ENCODE assay signal across 9 mouse cellular contexts in the genomic region with DNA sequence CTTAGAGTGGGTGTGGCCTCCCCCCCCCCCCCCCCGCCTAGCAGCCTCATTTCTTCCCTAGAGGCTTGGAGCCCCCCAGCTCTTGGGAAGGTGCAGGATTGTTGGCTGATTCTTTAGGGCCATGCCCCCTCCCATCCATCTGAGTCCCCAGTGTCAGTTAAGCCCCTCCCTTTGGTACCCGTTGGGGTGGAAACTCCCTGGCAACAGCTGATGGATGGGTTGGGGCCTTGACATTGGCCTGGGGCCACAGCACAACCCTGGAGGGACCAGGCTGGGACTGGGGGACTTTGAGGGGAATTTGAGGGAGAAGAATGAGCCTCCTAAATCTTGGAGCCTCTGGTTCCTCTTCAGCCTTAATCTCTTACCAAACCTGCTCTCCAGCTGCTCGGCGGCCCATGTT. TPM values are rescaled to one million over a fixed set of nuclear protein-coding genes. Genes with fewer than 3 reads are reported as not detected.
DNase-seq lines count a peak whose midpoint lies in the region; ATAC-seq and TF ChIP-seq lines count a peak whose summit lies in the region.
"Had no signal": no experiment of that assay in that cellular context is flagged by ENCODE, and none has a peak within 500 bp of the region (broad histone marks: within the 10 kb centered on the region; RNA-seq: fewer than 3 reads in every experiment).

No protein-coding gene starts in this region.

- peaks cover 99% of the 10 kb centered on the region for H3K4me1 ChIP-seq in heart, embryonic 15.5 days (replicated peaks)
- H3K4me1 ChIP-seq in embryonic facial prominence, embryonic 10.5 days: peaks cover 99% of the 10 kb centered on the region
- peaks cover 73% of the 10 kb centered on the region for H3K4me1 ChIP-seq in heart, postnatal 0 days (ENCODE audit: control insufficient read depth, insufficient read depth)
- peaks cover 82% of the 10 kb centered on the region for H3K4me1 ChIP-seq in midbrain, embryonic 13.5 days (replicated peaks)

- intact Hi-C loops in heart, postnatal 14 days (cut with DNase I): no loop called here

- H3K27me3 ChIP-seq in heart, embryonic 15.5 days: no peaks in the 10 kb centered on the region
- no peaks in the 10 kb centered on the region for H3K27me3 ChIP-seq in embryonic facial prominence, embryonic 10.5 days (replicated peaks; ENCODE audit: low read depth, poor library complexity, severe bottlenecking)
- no peaks in the 10 kb centered on the region for H3K27me3 ChIP-seq in heart, postnatal 0 days (ENCODE audit: control insufficient read depth, insufficient read depth, low read length)
- H3K27me3 ChIP-seq in midbrain, embryonic 13.5 days: no peaks in the 10 kb centered on the region

- no peak for ATAC-seq in heart, embryonic 15.5 days (replicated peaks; ENCODE audit: insufficient number of reproducible peaks, insufficient read depth, low FRiP score, low read depth)
- ATAC-seq in heart, postnatal 0 days (ENCODE audit: insufficient read depth, low read depth): no peak
- no peak for ATAC-seq in midbrain, embryonic 13.5 days

- peak overlapping the region; percentile 20; the same call in 1 of the 2 replicates for H3K4me2 ChIP-seq in heart, embryonic 15.5 days
- H3K4me2 ChIP-seq in heart, postnatal 0 days (ENCODE audit: low read depth, low read length): no peak overlapping the region
- no peak overlapping the region for H3K4me2 ChIP-seq in midbrain, embryonic 13.5 days (replicated peaks)

- H3K27ac ChIP-seq in heart, embryonic 15.5 days: peak overlapping the region; percentile 80
- peak overlapping the region; percentile 79 for H3K27ac ChIP-seq in embryonic facial prominence, embryonic 10.5 days (replicated peaks)
- peak overlapping the region; percentile 63 for H3K27ac ChIP-seq in heart, postnatal 0 days (ENCODE audit: low read depth)
- peak overlapping the region; percentile 64 for H3K27ac ChIP-seq in midbrain, embryonic 13.5 days

- no peak overlapping the region for H3K4me3 ChIP-seq in heart, embryonic 15.5 days
- H3K4me3 ChIP-seq in embryonic facial prominence, embryonic 10.5 days: peak overlapping the region; percentile 21
- no peak overlapping the region for H3K4me3 ChIP-seq in heart, postnatal 0 days (ENCODE audit: low read depth, low read length)
- no peak overlapping the region for H3K4me3 ChIP-seq in midbrain, embryonic 13.5 days (replicated peaks)

- no peak for TF ChIP-seq CTCF in heart, postnatal 0 days (IDR thresholded peaks at IDR 0.05; ENCODE audit: low read depth)

- H3K36me3 ChIP-seq in heart, embryonic 15.5 days: no peaks in the 10 kb centered on the region
- peaks cover 47% of the 10 kb centered on the region for H3K36me3 ChIP-seq in embryonic facial prominence, embryonic 10.5 days (replicated peaks)
- no peaks in the 10 kb centered on the region for H3K36me3 ChIP-seq in heart, postnatal 0 days (replicated peaks; ENCODE audit: control insufficient read depth, insufficient read depth, low read length)
- H3K36me3 ChIP-seq in midbrain, embryonic 13.5 days: peaks cover 7% of the 10 kb centered on the region; the same call in 1 of the 2 replicates

- TF ChIP-seq EP300 in heart, postnatal 0 days (IDR thresholded peaks at IDR 0.05; ENCODE audit: low read depth): no peak

- DNase-seq in heart, postnatal 14 days: no peak
- peak; percentile 45 for DNase-seq in embryonic facial prominence, embryonic 10.5 days (ENCODE audit: low spot score)
- no peak for DNase-seq in heart, postnatal 0 days (ENCODE audit: low spot score)
- no peak for DNase-seq in testis, postnatal 10 days (ENCODE audit: low spot score)
- DNase-seq in thymus, adult 18-20 months: no peak
- no peak for DNase-seq in urinary bladder, postnatal 10 days (ENCODE audit: low spot score)
- DNase-seq: lung, postnatal 4 days had no signal

- no peak overlapping the region for H3K9ac ChIP-seq in heart, embryonic 15.5 days
- 0 out of 2 replicates have a peak overlapping the region, but pooled peaks have one; percentile 20 for H3K9ac ChIP-seq in heart, postnatal 0 days (replicated peaks; ENCODE audit: low read depth, low read length)
- no peak overlapping the region for H3K9ac ChIP-seq in midbrain, embryonic 13.5 days (replicated peaks)

- 39% methylated on average over 3 of the region's 4 CpGs for WGBS in heart, embryonic 15.5 days
- 36% methylated on average over 4 of the region's 4 CpGs for WGBS in embryonic facial prominence, embryonic 10.5 days
- 41% methylated on average over 3 of the region's 4 CpGs for WGBS in heart, postnatal 0 days
- 31% methylated on average over 3 of the region's 4 CpGs for WGBS in midbrain, embryonic 13.5 days

- H3K9me3 ChIP-seq in heart, embryonic 15.5 days (replicated peaks): no peaks in the 10 kb centered on the region
- no peaks in the 10 kb centered on the region for H3K9me3 ChIP-seq in embryonic facial prominence, embryonic 10.5 days
- H3K9me3 ChIP-seq in heart, postnatal 0 days (replicated peaks; ENCODE audit: control insufficient read depth, low read length): no peaks in the 10 kb centered on the region
- H3K9me3 ChIP-seq in midbrain, embryonic 13.5 days: no peaks in the 10 kb centered on the region

RNA-seq across cellular contexts. Expression of a gene that starts 13.3 kb away (rescaled TPM):
- polyA plus RNA-seq in heart, embryonic 15.5 days (2015; fragmentation: Nextera tagmentation; extraction: Ambion mirVana): 6.3 and 8.5 TPM in 2 replicates
- total RNA-seq in heart, postnatal 14 days (2021): 10 to 100 TPM; 55.2 to 59.1 TPM
- polyA plus RNA-seq in embryonic facial prominence, embryonic 10.5 days (2016; fragmentation: Nextera tagmentation; extraction: Ambion mirVana): 11.5 and 11.6 TPM in 2 replicates
- 40.5 and 57.2 TPM in 2 replicates for total RNA-seq in heart, postnatal 0 days (2014; rRNA removed; ENCODE audit: low replicate concordance)
- polyA plus RNA-seq in heart, postnatal 0 days (2015; fragmentation: Nextera tagmentation; extraction: Ambion mirVana): 4.6 and 5.2 TPM in 2 replicates
- 10.4 and 12.6 TPM in 2 replicates for polyA plus RNA-seq in midbrain, embryonic 13.5 days (2015; fragmentation: Nextera tagmentation; extraction: Ambion mirVana)

RNA-seq across cellular contexts. Expression of a gene that starts 50.5 kb away (rescaled TPM):
- polyA plus RNA-seq in heart, embryonic 15.5 days (2015; fragmentation: Nextera tagmentation; extraction: Ambion mirVana): 0.42 and 1.0 TPM in 2 replicates
- total RNA-seq in heart, postnatal 14 days (2021): under 1 TPM; 0.43 to 0.49 TPM
- polyA plus RNA-seq in embryonic facial prominence, embryonic 10.5 days (2016; fragmentation: Nextera tagmentation; extraction: Ambion mirVana): 0.16 and 0.21 TPM in 2 replicates
- total RNA-seq in heart, postnatal 0 days (2014; rRNA removed; ENCODE audit: low replicate concordance): 0.04 and 0.19 TPM in 2 replicates
- polyA plus RNA-seq in heart, postnatal 0 days (2015; fragmentation: Nextera tagmentation; extraction: Ambion mirVana): 0.31 and 0.37 TPM in 2 replicates
- 0.12 TPM in 1 of 2 replicates, not detected in the other for polyA plus RNA-seq in midbrain, embryonic 13.5 days (2015; fragmentation: Nextera tagmentation; extraction: Ambion mirVana)
